Mouse (Mus musculus): ENCODE measurements at regions not wholly inside any gene's neighbourhood (a gene's known extent, or its start where the extent isn't known, plus 50 kb on each side); places are given as distances from the start of the nearest gene placed in this dataset.
"Not testable (repeated sequence)": the region's sequence is repeated elsewhere in the genome, so short reads cannot be mapped to it uniquely, and the experiment has no call there.

GRCm38 (mm10) chr1:161663351-161663750 is 124.9 kb downstream of the Fasl start:
- WGBS = 93% methylated on average over 1 of the region's 1 CpGs
- Histone ChIP-seq H3K4me2 (ENCODE audit: low read length) (no peak overlapping the region), H3K27ac (ENCODE audit: low read length) (no peak overlapping the region), H3K9ac (ENCODE audit: low read depth, low read length) (no peak overlapping the region), H3K36me3 (ENCODE audit: control insufficient read depth, insufficient read depth, low read length) (no peaks in the 10 kb centered on the region), H3K9me3 (replicated peaks; ENCODE audit: control insufficient read depth, low read length, poor library complexity, severe bottlenecking) (no peaks in the 10 kb centered on the region), H3K4me3 (ENCODE audit: low read depth, low read length) (no peak overlapping the region), H3K4me1 (ENCODE audit: control insufficient read depth, insufficient read depth, low read length) (no peaks in the 10 kb centered on the region), H3K27me3 (ENCODE audit: control insufficient read depth, insufficient read depth, low read depth, low read length) (no peaks in the 10 kb centered on the region)
- no peak for ATAC-seq

- no peak for ATAC-seq
- H3K9me3 ChIP-seq (replicated peaks; ENCODE audit: control insufficient read depth, low read length, poor library complexity, severe bottlenecking) = no peaks in the 10 kb centered on the region
- no peaks in the 10 kb centered on the region for H3K27me3 ChIP-seq (ENCODE audit: control insufficient read depth, insufficient read depth, low read depth, low read length)
- H3K36me3 ChIP-seq (ENCODE audit: control insufficient read depth, insufficient read depth, low read length) = no peaks in the 10 kb centered on the region
- no peak overlapping the region for H3K9ac ChIP-seq (ENCODE audit: low read depth, low read length)
- H3K4me1 ChIP-seq (ENCODE audit: control insufficient read depth, insufficient read depth, low read length) = no peaks in the 10 kb centered on the region
- H3K4me2 ChIP-seq (ENCODE audit: low read length) = no peak overlapping the region
- whole genome bisulfite sequencing = 92% methylated on average over 2 of the region's 2 CpGs
- H3K4me3 ChIP-seq (ENCODE audit: low read depth, low read length) = no peak overlapping the region
- H3K27ac ChIP-seq (ENCODE audit: low read length) = no peak overlapping the region
These were observed 126.1 kb downstream of the Fasl start for GRCm38 (mm10) chr1:161662241-161662640.

GRCm38 (mm10) chr1:161657511-161657910 is 130.8 kb downstream of the Fasl start:
- no peak overlapping the region for H3K9ac ChIP-seq (ENCODE audit: low read depth, low read length)
- H3K36me3 ChIP-seq (ENCODE audit: control insufficient read depth, insufficient read depth, low read length) = no peaks in the 10 kb centered on the region
- no peak for ATAC-seq
- H3K4me1 ChIP-seq (ENCODE audit: control insufficient read depth, insufficient read depth, low read length) = no peaks in the 10 kb centered on the region
- H3K4me3 ChIP-seq (ENCODE audit: low read depth, low read length) = no peak overlapping the region
- no peaks in the 10 kb centered on the region for H3K27me3 ChIP-seq (ENCODE audit: control insufficient read depth, insufficient read depth, low read depth, low read length)
- no peak overlapping the region for H3K4me2 ChIP-seq (ENCODE audit: low read length)
- WGBS = 90% methylated on average over 1 of the region's 1 CpGs
- H3K27ac ChIP-seq (ENCODE audit: low read length) = no peak overlapping the region
- no peaks in the 10 kb centered on the region for H3K9me3 ChIP-seq (replicated peaks; ENCODE audit: control insufficient read depth, low read length, poor library complexity, severe bottlenecking)

GRCm38 (mm10) chr1:161649387-161649786 is 138.9 kb downstream of the Fasl start:
- Histone ChIP-seq H3K9ac (ENCODE audit: low read depth, low read length) (no peak overlapping the region), H3K27me3 (ENCODE audit: control insufficient read depth, insufficient read depth, low read depth, low read length) (no peaks in the 10 kb centered on the region), H3K4me3 (ENCODE audit: low read depth, low read length) (no peak overlapping the region), H3K4me2 (ENCODE audit: low read length) (no peak overlapping the region), H3K27ac (ENCODE audit: low read length) (no peak overlapping the region), H3K36me3 (ENCODE audit: control insufficient read depth, insufficient read depth, low read length) (no peaks in the 10 kb centered on the region), H3K4me1 (ENCODE audit: control insufficient read depth, insufficient read depth, low read length) (no peaks in the 10 kb centered on the region), H3K9me3 (replicated peaks; ENCODE audit: control insufficient read depth, low read length, poor library complexity, severe bottlenecking) (no peaks in the 10 kb centered on the region)
- 56% methylated on average over 2 of the region's 2 CpGs for WGBS
- no peak for ATAC-seq

GRCm38 (mm10) chr1:161632098-161632497 is 137.6 kb downstream of the Tnfsf18 start:
- WGBS = 83% methylated on average over 5 of the region's 5 CpGs

GRCm38 (mm10) chr1:161621291-161621690 is 126.8 kb downstream of the Tnfsf18 start:
- no peak overlapping the region for H3K9ac ChIP-seq (ENCODE audit: low read depth, low read length)
- H3K4me1 ChIP-seq (ENCODE audit: control insufficient read depth, insufficient read depth, low read length) = no peaks in the 10 kb centered on the region
- no peak overlapping the region for H3K4me3 ChIP-seq (ENCODE audit: low read depth, low read length)
- no peaks in the 10 kb centered on the region for H3K36me3 ChIP-seq (ENCODE audit: control insufficient read depth, insufficient read depth, low read length)
- 88% methylated on average over 6 of the region's 6 CpGs for WGBS
- no peak overlapping the region for H3K4me2 ChIP-seq (ENCODE audit: low read length)
- no peaks in the 10 kb centered on the region for H3K27me3 ChIP-seq (ENCODE audit: control insufficient read depth, insufficient read depth, low read depth, low read length)
- no peak for ATAC-seq
- H3K9me3 ChIP-seq (replicated peaks; ENCODE audit: control insufficient read depth, low read length, poor library complexity, severe bottlenecking) = no peaks in the 10 kb centered on the region
- H3K27ac ChIP-seq (ENCODE audit: low read length) = no peak overlapping the region

More at GRCm38 (mm10) chr1:161632098-161632497, 137.6 kb downstream of the Tnfsf18 start:
- Histone ChIP-seq H3K9me3 (replicated peaks; ENCODE audit: control insufficient read depth, low read length, poor library complexity, severe bottlenecking) (no peaks in the 10 kb centered on the region), H3K9ac (ENCODE audit: low read depth, low read length) (no peak overlapping the region), H3K36me3 (ENCODE audit: control insufficient read depth, insufficient read depth, low read length) (no peaks in the 10 kb centered on the region), H3K4me1 (ENCODE audit: control insufficient read depth, insufficient read depth, low read length) (no peaks in the 10 kb centered on the region), H3K4me2 (ENCODE audit: low read length) (no peak overlapping the region), H3K27me3 (ENCODE audit: control insufficient read depth, insufficient read depth, low read depth, low read length) (no peaks in the 10 kb centered on the region), H3K4me3 (ENCODE audit: low read depth, low read length) (no peak overlapping the region), H3K27ac (ENCODE audit: low read length) (no peak overlapping the region)
- ATAC-seq = no peak

- not testable (repeated sequence) for H3K9me3 ChIP-seq (replicated peaks; ENCODE audit: control insufficient read depth, low read length, poor library complexity, severe bottlenecking); H3K4me2 ChIP-seq (ENCODE audit: low read length); ATAC-seq; H3K4me1 ChIP-seq (ENCODE audit: control insufficient read depth, insufficient read depth, low read length); H3K36me3 ChIP-seq (ENCODE audit: control insufficient read depth, insufficient read depth, low read length); H3K27ac ChIP-seq (ENCODE audit: low read length); H3K9ac ChIP-seq (ENCODE audit: low read depth, low read length); H3K27me3 ChIP-seq (ENCODE audit: control insufficient read depth, insufficient read depth, low read depth, low read length); H3K4me3 ChIP-seq (ENCODE audit: low read depth, low read length)
- 93% methylated on average over 6 of the region's 7 CpGs for WGBS
These were observed 119.6 kb downstream of the Tnfsf18 start for GRCm38 (mm10) chr1:161614091-161614490.

- 94% methylated on average over 10 of the region's 10 CpGs for WGBS
- not testable (repeated sequence) for ATAC-seq; H3K9me3 ChIP-seq (replicated peaks; ENCODE audit: control insufficient read depth, low read length, poor library complexity, severe bottlenecking); H3K27me3 ChIP-seq (ENCODE audit: control insufficient read depth, insufficient read depth, low read depth, low read length); H3K36me3 ChIP-seq (ENCODE audit: control insufficient read depth, insufficient read depth, low read length); H3K4me2 ChIP-seq (ENCODE audit: low read length); H3K9ac ChIP-seq (ENCODE audit: low read depth, low read length); H3K4me1 ChIP-seq (ENCODE audit: control insufficient read depth, insufficient read depth, low read length); H3K4me3 ChIP-seq (ENCODE audit: low read depth, low read length); H3K27ac ChIP-seq (ENCODE audit: low read length)
These were observed 119.2 kb downstream of the Tnfsf18 start for GRCm38 (mm10) chr1:161613658-161614057.

- H3K27ac ChIP-seq (ENCODE audit: low read length) = no peak overlapping the region
- no peak overlapping the region for H3K9ac ChIP-seq (ENCODE audit: low read depth, low read length)
- WGBS = 84% methylated on average over 4 of the region's 4 CpGs
- H3K4me1 ChIP-seq (ENCODE audit: control insufficient read depth, insufficient read depth, low read length) = no peaks in the 10 kb centered on the region
- no peaks in the 10 kb centered on the region for H3K27me3 ChIP-seq (ENCODE audit: control insufficient read depth, insufficient read depth, low read depth, low read length)
- H3K4me3 ChIP-seq (ENCODE audit: low read depth, low read length) = no peak overlapping the region
- ATAC-seq = no peak
- H3K4me2 ChIP-seq (ENCODE audit: low read length) = no peak overlapping the region
- no peaks in the 10 kb centered on the region for H3K9me3 ChIP-seq (replicated peaks; ENCODE audit: control insufficient read depth, low read length, poor library complexity, severe bottlenecking)
- no peaks in the 10 kb centered on the region for H3K36me3 ChIP-seq (ENCODE audit: control insufficient read depth, insufficient read depth, low read length)
These were observed 113.0 kb downstream of the Tnfsf18 start for GRCm38 (mm10) chr1:161607446-161607845.

- ATAC-seq = no peak
- Histone ChIP-seq H3K4me3 (ENCODE audit: low read depth, low read length) (no peak overlapping the region), H3K36me3 (ENCODE audit: control insufficient read depth, insufficient read depth, low read length) (no peaks in the 10 kb centered on the region), H3K9ac (ENCODE audit: low read depth, low read length) (no peak overlapping the region), H3K4me2 (ENCODE audit: low read length) (no peak overlapping the region), H3K4me1 (ENCODE audit: control insufficient read depth, insufficient read depth, low read length) (no peaks in the 10 kb centered on the region), H3K27ac (ENCODE audit: low read length) (no peak overlapping the region), H3K27me3 (ENCODE audit: control insufficient read depth, insufficient read depth, low read depth, low read length) (no peaks in the 10 kb centered on the region), H3K9me3 (replicated peaks; ENCODE audit: control insufficient read depth, low read length, poor library complexity, severe bottlenecking) (no peaks in the 10 kb centered on the region)
- WGBS = 87% methylated on average over 3 of the region's 3 CpGs
These were observed 107.7 kb downstream of the Tnfsf18 start for GRCm38 (mm10) chr1:161602150-161602549.
